Mouse (Mus musculus): ENCODE results near the gene Slc8a1. TPM values are rescaled to one million over a fixed set of nuclear protein-coding genes. Genes with fewer than 3 reads are reported as not detected.
A peak's percentile ranks its signal among the peaks of the same experiment; 100 is the strongest.

Gene Slc8a1
- polyA plus RNA-seq, 1 experiment from 2014 or later, result 17.2 TPM

GRCm38 (mm10) chr17:81481843-81482490 lies 256.2 kb downstream of the Slc8a1 start:
- H3K4me1 ChIP-seq, result peaks cover 9% of the 10 kb centered on the region
- H3K9ac ChIP-seq, result no peak overlapping the region
- no peak overlapping the region for H3K4me2 ChIP-seq
- no peak overlapping the region for H3K4me3 ChIP-seq
- ATAC-seq (replicated peaks), result peak; percentile 38
- WGBS, result 51% methylated on average over 11 of the region's 11 CpGs
- H3K9me3 ChIP-seq, result no peaks in the 10 kb centered on the region
- peak overlapping the region; percentile 8; the same call in 1 of the 2 replicates for H3K27ac ChIP-seq
- no peaks in the 10 kb centered on the region for H3K27me3 ChIP-seq (replicated peaks)
- H3K36me3 ChIP-seq (replicated peaks), result no peaks in the 10 kb centered on the region

- 50% methylated on average over 21 of the region's 21 CpGs for whole genome bisulfite sequencing
- no peaks in the 10 kb centered on the region for H3K27me3 ChIP-seq (replicated peaks)
- H3K9me3 ChIP-seq, result no peaks in the 10 kb centered on the region
- peak overlapping the region; percentile 36 for H3K27ac ChIP-seq
- H3K4me3 ChIP-seq, result no peak overlapping the region
- peaks cover 9% of the 10 kb centered on the region for H3K4me1 ChIP-seq
- H3K9ac ChIP-seq, result no peak overlapping the region
- no peaks in the 10 kb centered on the region for H3K36me3 ChIP-seq (replicated peaks)
- ATAC-seq (replicated peaks), result peak; percentile 87
- H3K4me2 ChIP-seq, result peak overlapping the region; percentile 13; the same call in 1 of the 2 replicates
Measured at GRCm38 (mm10) chr17:81480351-81481161, 257.6 kb downstream of the Slc8a1 start.

- Histone ChIP-seq H3K4me1 (peaks cover 9% of the 10 kb centered on the region), H3K27me3 (replicated peaks) (no peaks in the 10 kb centered on the region), H3K27ac (no peak overlapping the region), H3K9ac (no peak overlapping the region), H3K4me3 (no peak overlapping the region), H3K9me3 (no peaks in the 10 kb centered on the region), H3K4me2 (peak overlapping the region; percentile 13; the same call in 1 of the 2 replicates), H3K36me3 (replicated peaks) (no peaks in the 10 kb centered on the region)
- WGBS, result 36% methylated on average over 4 of the region's 4 CpGs
- peak; percentile 51 for ATAC-seq (replicated peaks)
Measured at GRCm38 (mm10) chr17:81479807-81480206, 258.4 kb downstream of the Slc8a1 start.

GRCm38 (mm10) chr17:81477420-81477819 lies 260.8 kb downstream of the Slc8a1 start:
- ATAC-seq (replicated peaks), result no peak
- 78% methylated on average over 1 of the region's 1 CpGs for WGBS
- H3K9ac ChIP-seq, result no peak overlapping the region
- H3K4me3 ChIP-seq, result no peak overlapping the region
- no peaks in the 10 kb centered on the region for H3K27me3 ChIP-seq (replicated peaks)
- H3K27ac ChIP-seq, result no peak overlapping the region
- H3K4me2 ChIP-seq, result no peak overlapping the region
- no peaks in the 10 kb centered on the region for H3K36me3 ChIP-seq (replicated peaks)
- H3K4me1 ChIP-seq, result peaks cover 9% of the 10 kb centered on the region
- H3K9me3 ChIP-seq, result no peaks in the 10 kb centered on the region

GRCm38 (mm10) chr17:81473363-81473762 lies 264.8 kb downstream of the Slc8a1 start:
- 30% methylated on average over 3 of the region's 3 CpGs for WGBS
- Histone ChIP-seq H3K27me3 (replicated peaks) (no peaks in the 10 kb centered on the region), H3K36me3 (replicated peaks) (no peaks in the 10 kb centered on the region), H3K9ac (no peak overlapping the region), H3K9me3 (no peaks in the 10 kb centered on the region), H3K4me3 (no peak overlapping the region), H3K27ac (no peak overlapping the region), H3K4me2 (no peak overlapping the region), H3K4me1 (no peaks in the 10 kb centered on the region)
- ATAC-seq (replicated peaks), result no peak

- Histone ChIP-seq H3K9ac (no peak overlapping the region), H3K27ac (no peak overlapping the region), H3K36me3 (replicated peaks) (no peaks in the 10 kb centered on the region), H3K27me3 (replicated peaks) (no peaks in the 10 kb centered on the region), H3K4me1 (no peaks in the 10 kb centered on the region), H3K4me3 (no peak overlapping the region), H3K4me2 (no peak overlapping the region), H3K9me3 (no peaks in the 10 kb centered on the region)
- ATAC-seq (replicated peaks), result no peak
- WGBS, result 91% methylated on average over 5 of the region's 5 CpGs
Measured at GRCm38 (mm10) chr17:81468941-81469340, 269.2 kb downstream of the Slc8a1 start.

GRCm38 (mm10) chr17:81459379-81459778 lies 278.8 kb downstream of the Slc8a1 start:
- no peaks in the 10 kb centered on the region for H3K36me3 ChIP-seq (replicated peaks)
- no peak overlapping the region for H3K4me2 ChIP-seq
- ATAC-seq (replicated peaks), result no peak
- H3K9me3 ChIP-seq, result no peaks in the 10 kb centered on the region
- H3K27ac ChIP-seq, result no peak overlapping the region
- WGBS, result 83% methylated on average over 3 of the region's 3 CpGs
- no peak overlapping the region for H3K9ac ChIP-seq
- no peaks in the 10 kb centered on the region for H3K27me3 ChIP-seq (replicated peaks)
- H3K4me1 ChIP-seq, result peaks cover 4% of the 10 kb centered on the region; the same call in 1 of the 2 replicates
- H3K4me3 ChIP-seq, result no peak overlapping the region

GRCm38 (mm10) chr17:81455977-81456376 lies 282.2 kb downstream of the Slc8a1 start:
- Histone ChIP-seq H3K9ac (no peak overlapping the region), H3K36me3 (replicated peaks) (no peaks in the 10 kb centered on the region), H3K4me1 (peaks cover 4% of the 10 kb centered on the region; the same call in 1 of the 2 replicates), H3K4me2 (no peak overlapping the region), H3K27ac (no peak overlapping the region), H3K4me3 (no peak overlapping the region), H3K27me3 (replicated peaks) (no peaks in the 10 kb centered on the region), H3K9me3 (no peaks in the 10 kb centered on the region)
- ATAC-seq (replicated peaks), result no peak
- WGBS, result 89% methylated on average over 7 of the region's 7 CpGs

- H3K4me3 ChIP-seq, result no peak overlapping the region
- WGBS, result 48% methylated on average over 3 of the region's 3 CpGs
- H3K4me1 ChIP-seq, result peaks cover 4% of the 10 kb centered on the region; the same call in 1 of the 2 replicates
- H3K27ac ChIP-seq, result no peak overlapping the region
- H3K36me3 ChIP-seq (replicated peaks), result no peaks in the 10 kb centered on the region
- no peak overlapping the region for H3K4me2 ChIP-seq
- no peak for ATAC-seq (replicated peaks)
- no peaks in the 10 kb centered on the region for H3K27me3 ChIP-seq (replicated peaks)
- no peaks in the 10 kb centered on the region for H3K9me3 ChIP-seq
- H3K9ac ChIP-seq, result no peak overlapping the region
Measured at GRCm38 (mm10) chr17:81455269-81455668, 282.9 kb downstream of the Slc8a1 start.

GRCm38 (mm10) chr17:81441463-81441862 lies 296.7 kb downstream of the Slc8a1 start, which contains the start of gene Gm11096:
Gene Gm11096 (plus strand): TSS chr17:81441763.
- Histone ChIP-seq H3K4me1 (no peaks in the 10 kb centered on the region), H3K4me2 (no peak within 1 kb of the TSS), H3K27ac (no peak within 1 kb of the TSS), H3K36me3 (replicated peaks) (peaks cover 2% of the 10 kb centered on the region; the same call in 1 of the 2 replicates), H3K9ac (no peak within 1 kb of the TSS), H3K9me3 (no peaks in the 10 kb centered on the region), H3K4me3 (no peak within 1 kb of the TSS), H3K27me3 (replicated peaks) (no peaks in the 10 kb centered on the region)
- no peak for ATAC-seq (replicated peaks)

- H3K27ac ChIP-seq, result no peak overlapping the region
- 46% methylated on average over 5 of the region's 5 CpGs for WGBS
- no peak overlapping the region for H3K4me2 ChIP-seq
- ATAC-seq (replicated peaks), result no peak
- H3K4me1 ChIP-seq, result no peaks in the 10 kb centered on the region; the same call in 1 of the 2 replicates
- no peaks in the 10 kb centered on the region for H3K27me3 ChIP-seq (replicated peaks)
- no peak overlapping the region for H3K4me3 ChIP-seq
- H3K9ac ChIP-seq, result no peak overlapping the region
- no peaks in the 10 kb centered on the region for H3K9me3 ChIP-seq
- peaks cover 2% of the 10 kb centered on the region; the same call in 1 of the 2 replicates for H3K36me3 ChIP-seq (replicated peaks)
Measured at GRCm38 (mm10) chr17:81433148-81433547, 305.0 kb downstream of the Slc8a1 start.

- peaks cover 2% of the 10 kb centered on the region; the same call in 1 of the 2 replicates for H3K36me3 ChIP-seq (replicated peaks)
- H3K27ac ChIP-seq, result no peak overlapping the region
- no peak overlapping the region for H3K4me2 ChIP-seq
- H3K27me3 ChIP-seq (replicated peaks), result no peaks in the 10 kb centered on the region
- H3K4me3 ChIP-seq, result no peak overlapping the region
- 86% methylated on average over 2 of the region's 2 CpGs for WGBS
- no peak overlapping the region for H3K9ac ChIP-seq
- no peaks in the 10 kb centered on the region for H3K9me3 ChIP-seq
- no peaks in the 10 kb centered on the region; the same call in 1 of the 2 replicates for H3K4me1 ChIP-seq
- no peak for ATAC-seq (replicated peaks)
Measured at GRCm38 (mm10) chr17:81432733-81433132, 305.4 kb downstream of the Slc8a1 start.

Data from midbrain, embryonic 15.5 days (tissue).